Mouse (Mus musculus) splenic B cell, adult 2 months (primary cell): ENCODE data around the gene Stard13.

ENCODE experiments used
- DNase-seq: peaks from one replicate; pipeline ENCODE4 v3.0.0-alpha.2; 2011; ENCODE audit warnings: low read depth, low spot score
- H3K27me3 ChIP-seq: 2 replicates; pipeline ENCODE4 v1.6.1; 2012; ENCODE audit warnings: mild to moderate bottlenecking, low read length, moderate library complexity, mixed read lengths; ENCODE audit not compliant: control insufficient read depth, poor library complexity, insufficient read depth, severe bottlenecking
- H3K36me3 ChIP-seq: 2 replicates; pipeline ENCODE4 v1.6.1; 2012; ENCODE audit warnings: mild to moderate bottlenecking, low read length, moderate library complexity, mixed read lengths; ENCODE audit not compliant: control insufficient read depth, poor library complexity, insufficient read depth, severe bottlenecking

The Stard13 gene

DNA sequence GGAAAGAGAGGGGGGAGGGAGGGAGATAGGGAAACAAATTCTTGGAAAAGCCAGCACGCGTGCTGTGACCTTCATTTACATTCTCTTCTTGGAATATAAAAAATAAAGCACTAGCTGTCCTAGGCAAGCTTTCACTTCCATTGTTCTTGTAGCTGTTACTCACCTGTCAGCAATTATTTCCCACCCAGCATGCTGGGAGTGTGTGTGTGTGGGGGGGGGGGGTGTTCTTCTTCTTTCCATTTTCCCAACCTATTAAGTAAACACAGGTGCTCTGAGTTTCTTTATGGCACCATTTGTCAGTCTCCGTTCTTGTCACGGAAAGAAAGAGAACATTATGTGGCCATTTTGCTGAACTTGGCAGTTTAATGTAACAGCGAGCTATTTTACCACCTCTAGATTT, 214.7 kb downstream of the Stard13 start:
- DNase-seq: no peak
- H3K27me3 ChIP-seq: no peaks in the 10 kb centered on the region
- H3K36me3 ChIP-seq: no peaks in the 10 kb centered on the region

DNA sequence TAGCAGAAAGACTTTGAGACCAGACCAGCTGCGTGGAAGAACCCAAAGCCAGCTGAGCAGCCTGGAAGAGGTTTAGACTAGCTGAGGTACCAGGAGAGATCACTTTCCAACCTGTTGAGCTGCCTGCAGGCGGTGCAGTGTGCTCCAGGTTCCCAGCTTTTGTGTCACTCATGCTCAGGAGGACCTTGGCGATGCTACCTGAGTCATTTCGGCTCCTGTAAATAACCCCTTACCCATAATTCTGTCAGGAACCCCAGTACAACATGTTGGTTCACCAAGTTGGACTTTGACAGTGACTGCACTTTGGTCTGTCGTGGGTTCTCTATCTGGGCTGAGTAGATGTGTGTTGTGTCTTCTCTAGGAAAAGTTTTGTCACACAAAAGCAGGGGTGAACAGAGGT, 215.2 kb downstream of the Stard13 start:
- H3K27me3 ChIP-seq: no peaks in the 10 kb centered on the region
- H3K36me3 ChIP-seq: no peaks in the 10 kb centered on the region
- DNase-seq: no peak

DNA sequence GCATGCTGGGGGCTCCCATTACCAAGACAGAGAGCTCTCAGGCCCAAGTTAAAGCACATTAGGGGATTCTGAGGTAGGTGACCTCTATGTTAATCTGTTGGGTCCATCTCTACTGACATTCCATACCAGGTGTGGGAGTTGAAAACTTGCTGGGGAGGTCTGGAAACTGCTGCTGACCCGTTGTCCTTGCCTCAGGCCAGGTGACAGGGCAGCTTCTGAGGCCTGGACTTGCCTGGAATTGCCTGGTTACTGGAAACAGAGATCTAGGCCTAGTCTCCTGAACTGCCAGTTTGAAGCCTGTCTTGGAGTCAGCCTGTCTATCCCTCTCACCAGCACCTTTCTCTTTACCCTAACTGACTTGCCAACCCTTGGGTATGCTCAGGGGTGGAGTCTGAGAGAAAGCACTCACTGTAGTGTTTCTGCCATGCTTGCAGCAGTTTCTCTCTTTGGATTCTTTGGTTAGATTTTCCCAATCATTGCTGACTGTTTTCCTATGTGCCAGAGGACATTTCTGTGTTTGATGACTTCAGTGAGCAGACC, 229.3 kb downstream of the Stard13 start:
- no peak for DNase-seq
- no peaks in the 10 kb centered on the region for H3K36me3 ChIP-seq
- no peaks in the 10 kb centered on the region for H3K27me3 ChIP-seq

DNA sequence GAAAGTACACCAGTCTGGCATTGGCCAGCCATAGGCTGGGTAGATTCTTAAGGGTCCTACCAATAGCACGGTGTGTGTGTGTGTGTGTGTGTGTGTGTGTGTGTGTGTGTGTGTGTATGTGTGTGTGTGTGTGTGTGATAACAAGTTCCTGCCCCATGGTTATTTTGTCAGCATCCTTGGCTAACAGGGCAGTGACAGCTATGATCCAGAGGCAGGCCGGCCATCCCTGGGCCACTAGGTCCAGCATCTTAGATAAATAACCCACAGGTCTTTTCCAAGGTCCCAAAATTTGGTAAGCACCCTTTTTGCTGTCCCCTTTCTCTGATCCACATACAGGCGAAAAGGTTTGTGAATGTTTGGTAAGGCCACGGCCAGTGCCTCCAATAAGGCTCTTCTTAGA, 231.6 kb downstream of the Stard13 start:
- H3K36me3 ChIP-seq: no peaks in the 10 kb centered on the region
- no peaks in the 10 kb centered on the region for H3K27me3 ChIP-seq

DNA sequence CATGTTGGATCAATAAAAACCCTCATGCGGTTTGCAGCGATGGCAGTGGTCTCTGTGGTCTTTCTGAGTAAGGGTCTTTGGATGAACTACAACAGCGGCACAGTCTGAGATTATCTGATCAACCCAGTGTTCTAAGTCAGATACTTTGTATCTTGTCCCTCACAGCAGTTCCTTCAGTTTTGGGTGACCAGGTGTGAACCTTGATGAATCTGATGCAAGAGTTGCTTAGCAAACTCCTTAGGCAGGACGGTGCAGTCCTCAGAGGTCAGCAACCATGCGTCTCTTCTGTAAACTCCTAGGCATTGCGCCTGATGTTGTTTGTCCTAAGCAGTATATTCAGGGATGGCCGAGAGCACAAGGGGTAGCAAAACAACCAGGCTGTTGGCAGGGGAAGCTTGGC, 232.5 kb downstream of the Stard13 start:
- no peaks in the 10 kb centered on the region for H3K27me3 ChIP-seq
- DNase-seq: no peak
- no peaks in the 10 kb centered on the region for H3K36me3 ChIP-seq

More for the DNA sequence above, 231.6 kb downstream of the Stard13 start:
- DNase-seq: no peak

DNA sequence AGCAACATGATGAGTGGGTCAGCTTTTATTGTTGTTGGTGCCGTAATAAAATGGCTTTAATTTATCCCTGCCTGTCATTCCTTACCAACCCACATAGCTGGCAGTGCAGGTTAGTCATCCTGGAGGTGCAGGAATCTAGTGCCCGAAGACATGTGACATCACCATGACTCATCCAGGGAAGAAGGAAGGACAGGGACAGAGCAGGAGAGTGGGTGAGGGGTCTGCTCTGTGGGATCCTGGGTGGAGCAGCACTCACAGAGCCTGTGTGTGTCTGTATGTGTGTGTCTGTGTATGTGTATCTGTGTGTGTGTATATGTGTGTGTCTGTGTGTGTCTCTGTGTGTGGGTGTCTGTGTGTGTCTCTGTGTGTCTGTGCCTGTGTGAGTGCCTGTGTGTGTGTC, 237.1 kb downstream of the Stard13 start:
- no peaks in the 10 kb centered on the region for H3K27me3 ChIP-seq
- H3K36me3 ChIP-seq: no peaks in the 10 kb centered on the region
- no peak for DNase-seq

DNA sequence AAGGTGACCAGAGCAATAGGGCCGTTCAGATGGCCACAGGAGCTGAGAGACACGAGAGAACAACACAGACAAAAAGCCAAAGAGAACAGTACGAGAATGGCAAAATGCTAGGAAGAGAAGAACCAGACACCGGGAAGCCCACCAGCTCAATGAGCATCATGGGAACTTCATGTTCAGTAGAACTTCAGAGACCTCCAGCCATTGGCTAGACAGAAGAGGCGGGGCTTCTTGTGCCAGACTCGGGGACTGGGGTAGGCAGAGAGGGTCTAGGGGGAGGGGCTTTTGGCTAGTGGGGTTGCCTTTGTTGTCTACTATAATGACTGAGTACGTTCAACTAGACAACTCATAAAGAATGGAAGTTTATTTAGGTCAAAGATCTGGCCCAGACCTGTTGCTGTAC, 239.5 kb downstream of the Stard13 start:
- H3K27me3 ChIP-seq: no peaks in the 10 kb centered on the region
- DNase-seq: no peak
- H3K36me3 ChIP-seq: no peaks in the 10 kb centered on the region
